Mouse (Mus musculus) hindbrain, embryonic 16.5 days (tissue): ENCODE measurements around the gene Rpn1. TPM values are rescaled to one million over a fixed set of nuclear protein-coding genes. Genes with fewer than 3 reads are reported as not detected.

Source experiments
- ATAC-seq: fragments of 200-750 bp; cut with Nextera tagmentation; 2 replicates; pipeline ENCODE4 v1.8.0; 2017; ENCODE audit warnings: moderate TSS enrichment, moderate library complexity
- H3K27ac ChIP-seq: fragments of 300-500 bp; sonication (generic); 2 replicates; pipeline ENCODE4 v1.5.1; 2014; ENCODE audit warnings: low read depth, mild to moderate bottlenecking, control low read depth, low read length, moderate library complexity
- H3K27me3 ChIP-seq: fragments of 300-500 bp; sonication (generic); replicated peaks from 2 replicates; pipeline ENCODE4 v1.6.1; 2014; ENCODE audit warnings: low read length; ENCODE audit not compliant: control insufficient read depth, insufficient read depth
- H3K36me3 ChIP-seq: fragments of 300-500 bp; sonication (generic); 2 replicates; pipeline ENCODE4 v1.6.1; 2014; ENCODE audit warnings: mild to moderate bottlenecking, low read length, moderate library complexity, mixed read lengths; ENCODE audit not compliant: control insufficient read depth, insufficient read depth
- H3K4me1 ChIP-seq: fragments of 300-500 bp; sonication (generic); 2 replicates; pipeline ENCODE4 v1.6.1; 2014; ENCODE audit warnings: low read depth, low read length; ENCODE audit not compliant: control insufficient read depth, insufficient read depth
- H3K4me2 ChIP-seq: fragments of 300-500 bp; sonication (generic); 2 replicates; pipeline ENCODE4 v1.6.1; 2014; ENCODE audit warnings: mild to moderate bottlenecking, low read length, control low read depth, moderate library complexity
- H3K4me3 ChIP-seq: fragments of 300-500 bp; sonication (generic); 2 replicates; pipeline ENCODE4 v1.5.1; 2014; ENCODE audit warnings: mild to moderate bottlenecking, low read length, control low read depth, moderate library complexity
- H3K9ac ChIP-seq: fragments of 300-500 bp; sonication (generic); 2 replicates; pipeline ENCODE4 v1.6.1; 2014; ENCODE audit warnings: low read depth, mild to moderate bottlenecking, control low read depth, low read length, moderate library complexity
- H3K9me3 ChIP-seq: fragments of 300-500 bp; sonication (generic); 2 replicates; pipeline ENCODE4 v1.6.1; 2014; ENCODE audit warnings: mild to moderate bottlenecking, low read length, moderate library complexity; ENCODE audit not compliant: control insufficient read depth
- WGBS: fragments of 180-500 bp; shearing (Covaris S2); extraction: QIAGEN DNeasy Blood & Tissue Kit; methylation state at CpG from one replicate; pipeline ENCODE4 v1.1.7; 2014; 5-methylcytosine and 5-hydroxymethylcytosine counted together
- polyA plus RNA-seq: library from polyadenylated mRNA; unstranded; fragments of >200 nt; fragmentation: Nextera tagmentation; extraction: Ambion mirVana; gene quantifications from 2 replicates; pipeline ENCODE4 v1.2.1, GENCODE M21; 2015

The Rpn1 gene
- polyA plus RNA-seq, 1 experiment from 2014 or later: 325 TPM

DNA sequence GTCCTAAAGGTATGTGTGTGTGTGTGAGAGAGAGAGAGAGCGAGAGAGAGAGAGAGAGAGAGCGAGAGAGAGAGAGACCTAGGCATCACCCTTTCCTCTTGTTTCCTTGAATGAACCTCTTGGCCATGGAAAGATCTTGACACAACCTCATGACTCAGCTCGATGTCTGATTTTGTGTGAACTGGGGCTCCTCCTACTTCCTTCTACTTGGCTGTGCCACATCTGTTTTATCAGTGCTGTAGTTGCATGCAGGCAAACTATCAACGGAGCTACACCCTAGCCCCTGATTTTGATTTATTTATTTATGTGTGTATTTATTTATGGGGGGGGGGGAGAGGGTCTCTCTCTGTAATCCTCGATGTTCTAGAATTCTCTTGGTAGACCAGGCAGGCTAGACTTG, 36.4 kb upstream of the Rpn1 start:
- H3K4me1 ChIP-seq: peaks cover 14% of the 10 kb centered on the region
- no peak overlapping the region for H3K27ac ChIP-seq
- no peak for ATAC-seq
- no peak overlapping the region for H3K9ac ChIP-seq
- no peak overlapping the region for H3K4me2 ChIP-seq
- no peaks in the 10 kb centered on the region for H3K36me3 ChIP-seq
- WGBS: 86% methylated on average over 5 of the region's 5 CpGs
- H3K9me3 ChIP-seq: no peaks in the 10 kb centered on the region
- H3K27me3 ChIP-seq: peaks cover 6% of the 10 kb centered on the region
- no peak overlapping the region for H3K4me3 ChIP-seq

GRCm38 (mm10) chr6:88049008-88049407, 35.3 kb upstream of the Rpn1 start:
- H3K9ac ChIP-seq: no peak overlapping the region
- H3K27ac ChIP-seq: no peak overlapping the region
- H3K4me3 ChIP-seq: no peak overlapping the region
- no peaks in the 10 kb centered on the region for H3K9me3 ChIP-seq
- WGBS: 77% methylated on average over 6 of the region's 6 CpGs
- H3K4me1 ChIP-seq: peaks cover 2% of the 10 kb centered on the region
- peaks cover 6% of the 10 kb centered on the region for H3K27me3 ChIP-seq
- H3K36me3 ChIP-seq: no peaks in the 10 kb centered on the region
- H3K4me2 ChIP-seq: no peak overlapping the region
- no peak for ATAC-seq

- no peaks in the 10 kb centered on the region for H3K9me3 ChIP-seq
- H3K27ac ChIP-seq: no peak overlapping the region
- peaks cover 6% of the 10 kb centered on the region for H3K27me3 ChIP-seq
- H3K4me2 ChIP-seq: no peak overlapping the region
- no peaks in the 10 kb centered on the region for H3K36me3 ChIP-seq
- ATAC-seq: no peak
- no peak overlapping the region for H3K9ac ChIP-seq
- no peak overlapping the region for H3K4me3 ChIP-seq
- 86% methylated on average over 5 of the region's 5 CpGs for WGBS
- H3K4me1 ChIP-seq: no peaks in the 10 kb centered on the region
Observed at GRCm38 (mm10) chr6:88051206-88051605, 33.1 kb upstream of the Rpn1 start.

DNA sequence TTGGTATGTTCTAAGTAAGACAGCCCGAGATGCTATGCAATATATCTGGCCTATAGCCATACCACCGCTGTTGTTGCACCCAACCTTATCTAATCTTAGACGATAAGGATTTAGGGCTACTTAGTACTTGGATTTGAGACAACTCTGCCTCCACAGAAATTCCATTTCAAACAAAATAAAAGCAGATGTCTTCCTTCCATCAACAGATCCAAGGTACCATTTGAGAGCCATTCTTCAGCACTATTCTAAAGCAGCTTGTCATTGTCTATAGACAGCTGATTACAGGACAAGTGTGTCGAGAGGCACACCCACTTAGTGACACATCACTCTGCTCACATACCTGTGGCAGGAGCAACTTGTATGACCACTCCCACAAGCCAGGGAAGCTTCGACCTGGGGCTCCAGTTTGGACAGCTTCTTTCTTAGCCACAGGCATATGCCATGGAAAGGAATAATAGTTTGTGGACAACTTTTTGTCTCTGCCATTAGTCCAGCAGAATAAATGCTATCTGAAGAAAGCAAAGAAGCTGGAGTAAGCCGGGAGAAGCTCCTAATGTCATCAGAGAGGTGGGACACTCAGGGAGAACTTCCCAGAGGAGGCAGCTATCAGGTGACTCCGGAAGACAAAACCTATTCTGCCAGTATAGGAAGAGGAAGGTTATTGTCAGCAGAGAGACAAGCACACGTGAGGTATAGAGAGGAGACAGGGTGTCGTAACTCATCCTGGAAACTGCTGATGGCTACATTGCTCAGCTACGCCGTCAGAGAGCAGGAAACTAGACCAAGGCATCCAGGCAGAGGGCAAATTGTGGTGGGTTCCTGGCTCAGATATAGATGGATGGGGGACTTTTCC, 30.8 kb upstream of the Rpn1 start:
- no peak for ATAC-seq
- no peak overlapping the region for H3K4me2 ChIP-seq
- H3K36me3 ChIP-seq: no peaks in the 10 kb centered on the region
- no peaks in the 10 kb centered on the region for H3K4me1 ChIP-seq
- 76% methylated on average over 11 of the region's 11 CpGs for WGBS
- H3K9ac ChIP-seq: no peak overlapping the region
- H3K27ac ChIP-seq: no peak overlapping the region
- H3K9me3 ChIP-seq: no peaks in the 10 kb centered on the region
- H3K4me3 ChIP-seq: no peak overlapping the region
- peaks cover 4% of the 10 kb centered on the region for H3K27me3 ChIP-seq

DNA sequence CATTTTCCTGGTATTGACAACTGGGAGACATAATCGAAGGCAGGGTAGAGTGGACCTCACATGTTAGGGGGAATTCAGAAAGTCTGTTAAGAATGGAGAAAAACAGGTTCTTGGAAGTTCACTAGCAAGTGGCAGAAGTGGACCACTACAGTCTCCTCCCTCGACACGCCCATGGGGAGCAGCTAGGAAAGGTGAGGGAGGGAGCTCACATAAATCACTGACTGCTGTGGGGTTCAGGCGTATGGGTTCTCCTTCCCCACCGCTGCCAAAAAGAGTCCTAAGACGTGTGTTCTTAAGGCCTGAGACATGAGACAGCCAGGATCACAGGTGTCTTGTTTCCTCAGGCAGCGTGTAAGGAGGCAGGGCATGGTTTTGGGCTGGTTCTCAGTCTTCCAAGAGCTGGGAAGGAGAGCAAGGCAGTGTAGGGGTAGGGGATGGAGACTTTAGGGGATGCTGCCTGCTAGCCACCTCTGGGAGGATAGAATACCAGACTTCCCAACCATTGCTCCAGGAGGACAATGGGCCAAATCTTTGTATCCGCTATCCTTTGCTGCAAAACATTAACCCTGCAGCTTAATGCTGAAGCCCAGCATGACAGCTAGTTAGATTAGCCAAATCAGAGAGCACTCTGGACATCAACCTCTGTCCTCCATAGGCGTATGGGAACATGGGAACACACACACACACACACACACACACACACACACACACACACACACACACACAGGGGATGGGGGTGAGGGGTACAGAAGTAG, 30.0 kb upstream of the Rpn1 start:
- Histone ChIP-seq H3K27ac (no peak overlapping the region), H3K9me3 (no peaks in the 10 kb centered on the region), H3K4me2 (no peak overlapping the region), H3K27me3 (peaks cover 4% of the 10 kb centered on the region), H3K9ac (no peak overlapping the region), H3K36me3 (no peaks in the 10 kb centered on the region), H3K4me3 (no peak overlapping the region), H3K4me1 (no peaks in the 10 kb centered on the region)
- 64% methylated on average over 9 of the region's 9 CpGs for WGBS
- no peak for ATAC-seq

DNA sequence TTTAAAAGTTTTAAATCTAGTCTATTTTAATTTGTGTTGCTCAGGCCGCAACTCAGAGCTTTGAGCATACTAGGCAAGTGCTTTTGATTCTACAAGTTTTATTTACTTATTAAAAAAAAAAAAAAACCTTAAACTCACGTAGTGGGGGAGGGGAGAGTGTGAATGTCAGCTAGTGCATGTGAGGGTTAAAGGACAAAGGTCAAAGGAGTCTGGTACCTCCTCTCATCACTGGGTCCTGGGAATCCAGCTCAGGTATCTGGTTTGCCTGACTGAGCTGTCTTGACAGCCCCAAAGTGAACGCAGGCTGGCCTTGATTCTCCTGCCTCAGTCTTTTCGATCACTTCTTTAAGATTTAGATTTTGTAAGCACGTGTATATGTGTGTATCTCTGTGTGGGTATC, 28.6 kb upstream of the Rpn1 start:
- Histone ChIP-seq H3K4me3 (no peak overlapping the region), H3K36me3 (no peaks in the 10 kb centered on the region), H3K4me1 (no peaks in the 10 kb centered on the region), H3K9ac (no peak overlapping the region), H3K4me2 (no peak overlapping the region), H3K27me3 (peaks cover 4% of the 10 kb centered on the region), H3K27ac (no peak overlapping the region), H3K9me3 (no peaks in the 10 kb centered on the region)
- 82% methylated on average over 5 of the region's 5 CpGs for WGBS
- ATAC-seq: no peak

- WGBS: 91% methylated on average over 5 of the region's 5 CpGs
- no peak for ATAC-seq
- H3K4me2 ChIP-seq: no peak overlapping the region
- no peak overlapping the region for H3K9ac ChIP-seq
- H3K36me3 ChIP-seq: no peaks in the 10 kb centered on the region
- no peaks in the 10 kb centered on the region for H3K4me1 ChIP-seq
- H3K4me3 ChIP-seq: no peak overlapping the region
- H3K27me3 ChIP-seq: peaks cover 4% of the 10 kb centered on the region
- no peaks in the 10 kb centered on the region for H3K9me3 ChIP-seq
- no peak overlapping the region for H3K27ac ChIP-seq
Observed at GRCm38 (mm10) chr6:88056866-88057265, 27.4 kb upstream of the Rpn1 start.

DNA sequence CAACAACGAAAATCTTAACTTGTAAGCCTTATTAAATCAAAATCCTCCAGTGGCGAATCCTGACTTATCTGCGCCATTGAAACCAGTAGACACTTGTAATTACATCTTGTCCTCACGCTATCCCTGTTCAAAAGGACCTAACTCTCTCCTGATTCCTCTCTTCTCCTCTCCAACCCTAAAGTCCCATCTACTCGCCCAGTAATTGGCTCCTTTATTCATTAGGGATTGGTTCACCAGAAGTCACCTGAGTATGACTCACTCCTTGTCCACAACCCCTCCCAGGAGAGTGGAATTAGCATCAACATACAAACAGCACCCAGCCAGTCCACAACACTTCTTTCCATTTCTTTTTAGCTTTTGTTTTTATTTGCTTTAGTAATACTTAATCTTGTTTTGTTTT, 24.4 kb upstream of the Rpn1 start:
- Histone ChIP-seq H3K27me3 (no peaks in the 10 kb centered on the region), H3K4me1 (no peaks in the 10 kb centered on the region), H3K27ac (no peak overlapping the region), H3K9me3 (no peaks in the 10 kb centered on the region), H3K4me2 (no peak overlapping the region), H3K36me3 (no peaks in the 10 kb centered on the region), H3K4me3 (no peak overlapping the region), H3K9ac (no peak overlapping the region)
- WGBS: 88% methylated on average over 5 of the region's 5 CpGs
- no peak for ATAC-seq

GRCm38 (mm10) chr6:88060602-88061001, 23.7 kb upstream of the Rpn1 start:
- no peaks in the 10 kb centered on the region for H3K4me1 ChIP-seq
- H3K36me3 ChIP-seq: no peaks in the 10 kb centered on the region
- H3K27ac ChIP-seq: no peak overlapping the region
- 94% methylated on average over 4 of the region's 4 CpGs for WGBS
- no peaks in the 10 kb centered on the region for H3K9me3 ChIP-seq
- H3K27me3 ChIP-seq: no peaks in the 10 kb centered on the region
- H3K4me3 ChIP-seq: no peak overlapping the region
- no peak overlapping the region for H3K4me2 ChIP-seq
- ATAC-seq: no peak
- no peak overlapping the region for H3K9ac ChIP-seq
